Mouse (Mus musculus) E14TG2a.4 (cell line): ENCODE data around the gene Zfp398.

Source experiments
- CTCF ChIP-seq: conservative IDR thresholded peaks from 2 replicates; pipeline ENCODE4 v1.5.1; 2014; ENCODE audit warnings: low read length
- NANOG ChIP-seq: IDR thresholded peaks from 2 replicates; pipeline ENCODE4 v1.6.1; 2014; ENCODE audit warnings: borderline replicate concordance, low read length, mixed read lengths

DNA sequence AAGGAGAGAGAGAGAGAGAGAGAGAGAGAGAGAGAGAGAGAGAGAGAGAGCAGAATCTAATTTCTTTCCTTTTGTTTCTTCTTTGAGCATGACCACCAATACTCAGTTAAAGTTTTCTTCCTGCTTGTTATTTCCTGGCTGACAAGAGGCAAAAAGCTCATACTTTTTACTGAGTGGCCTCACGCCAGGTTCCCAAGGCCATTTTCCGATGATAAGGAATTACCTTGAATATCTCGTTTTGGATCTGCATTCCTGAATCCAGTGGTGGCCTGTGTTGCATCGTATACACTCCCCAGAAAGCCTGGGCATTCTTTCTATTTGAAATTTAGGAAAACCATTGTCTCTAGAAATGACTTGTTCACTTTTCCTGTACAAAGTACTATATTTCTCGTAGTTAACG is 64.0 kb downstream of the Zfp398 start:
- no peak for TF ChIP-seq CTCF
- no peak for TF ChIP-seq NANOG
